Comparison of ENCODE assay signal across 15 mouse cellular contexts in the genomic region with DNA sequence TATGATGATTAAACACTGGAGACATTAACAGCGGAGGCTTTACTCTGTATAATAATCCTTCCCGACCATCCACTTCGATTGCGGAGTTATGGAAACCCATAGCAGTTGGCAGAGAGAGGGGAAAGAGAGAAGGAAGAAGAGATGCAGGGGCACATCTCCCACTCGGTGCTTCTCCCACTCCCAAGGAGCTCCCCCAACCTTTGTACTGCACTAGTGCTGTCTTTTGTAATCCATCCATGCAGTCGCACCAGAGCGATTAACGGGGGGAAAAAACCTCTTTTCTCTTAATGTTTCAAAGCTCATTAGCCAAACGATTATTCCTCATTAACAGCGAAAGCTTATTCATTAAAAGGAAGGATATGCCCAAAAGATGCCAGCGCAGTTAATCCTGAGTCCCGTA.
DNase-seq lines count a peak whose midpoint lies in the region; ATAC-seq and TF ChIP-seq lines count a peak whose summit lies in the region.
"Had no signal": no experiment of that assay in that cellular context is flagged by ENCODE, and none has a peak within 500 bp of the region (broad histone marks: within the 10 kb centered on the region; RNA-seq: fewer than 3 reads in every experiment).

No protein-coding gene starts in this region.

- peak overlapping the region; percentile 62 for H3K9ac ChIP-seq in forebrain, postnatal 0 days
- peak overlapping the region; percentile 83 for H3K9ac ChIP-seq in neural tube, embryonic 13.5 days
- H3K9ac ChIP-seq: heart, embryonic 13.5 days; liver, embryonic 12.5 days; stomach, embryonic 15.5 days had no signal

- no peak for TF ChIP-seq CTCF in forebrain, postnatal 0 days (IDR thresholded peaks at IDR 0.05; ENCODE audit: low read depth)

- peak overlapping the region; percentile 60 for H3K4me2 ChIP-seq in forebrain, postnatal 0 days (ENCODE audit: low read depth)
- peak overlapping the region; percentile 66 for H3K4me2 ChIP-seq in neural tube, embryonic 13.5 days
- H3K4me2 ChIP-seq: heart, embryonic 13.5 days; liver, embryonic 12.5 days; stomach, embryonic 15.5 days had no signal

- peak overlapping the region; percentile 46 for H3K4me3 ChIP-seq in forebrain, postnatal 0 days (ENCODE audit: low read depth, low read length)
- peak overlapping the region; percentile 52 for H3K4me3 ChIP-seq in neural tube, embryonic 13.5 days
- H3K4me3 ChIP-seq: heart, embryonic 13.5 days; liver, embryonic 12.5 days; stomach, embryonic 15.5 days had no signal

- peak; percentile 20 to 32 for DNase-seq in cerebellum, postnatal 14 days
- no peak for DNase-seq in cerebellum, postnatal 4 days (ENCODE audit: low spot score in 2 of 2)
- peak; percentile 2 to 4 for DNase-seq in left cerebral cortex, postnatal 14 days (ENCODE audit: low spot score in 2 of 2)
- no peak for DNase-seq in left cerebral cortex, adult 8-10 months (ENCODE audit: low spot score in 2 of 2)
- DNase-seq in forebrain, postnatal 0 days: peak; percentile 72
- DNase-seq in ovary, adult 18-20 months (ENCODE audit: low spot score): no peak
- no peak for DNase-seq in adrenal gland, adult 8-10 months
- DNase-seq: adrenal gland, postnatal 10 days; gastrocnemius, postnatal 36 days; kidney, adult 9 months; thymus, postnatal 36 days had no signal

- no peaks in the 10 kb centered on the region for H3K36me3 ChIP-seq in forebrain, postnatal 0 days (ENCODE audit: insufficient read depth)
- H3K36me3 ChIP-seq in neural tube, embryonic 13.5 days: no peaks in the 10 kb centered on the region
- H3K36me3 ChIP-seq: heart, embryonic 13.5 days; liver, embryonic 12.5 days; stomach, embryonic 15.5 days had no signal

- H3K4me1 ChIP-seq in forebrain, postnatal 0 days (ENCODE audit: insufficient read depth): no peaks in the 10 kb centered on the region
- H3K4me1 ChIP-seq in neural tube, embryonic 13.5 days (replicated peaks): peaks cover 40% of the 10 kb centered on the region
- H3K4me1 ChIP-seq: heart, embryonic 13.5 days; liver, embryonic 12.5 days; stomach, embryonic 15.5 days had no signal

- H3K27me3 ChIP-seq in forebrain, postnatal 0 days (ENCODE audit: insufficient read depth, low read length): no peaks in the 10 kb centered on the region
- no peaks in the 10 kb centered on the region for H3K27me3 ChIP-seq in neural tube, embryonic 13.5 days
- H3K27me3 ChIP-seq: heart, embryonic 13.5 days; liver, embryonic 12.5 days; stomach, embryonic 15.5 days had no signal

- intact Hi-C loops in left cerebral cortex, postnatal 14 days (cut with DNase I): loop anchor here (10.0 kb wide), 1 partner anchor 544 kb away; no protein-coding TSS in a partner anchor

- ATAC-seq in forebrain, postnatal 0 days: no peak
- ATAC-seq in neural tube, embryonic 13.5 days (ENCODE audit: low read depth): no peak
- ATAC-seq: liver, embryonic 12.5 days had no signal

- no peaks in the 10 kb centered on the region for H3K9me3 ChIP-seq in forebrain, postnatal 0 days (ENCODE audit: low read length)
- no peaks in the 10 kb centered on the region for H3K9me3 ChIP-seq in neural tube, embryonic 13.5 days
- H3K9me3 ChIP-seq: heart, embryonic 13.5 days; liver, embryonic 12.5 days; stomach, embryonic 15.5 days had no signal

- 15% methylated on average over 12 of the region's 12 CpGs for WGBS in forebrain, postnatal 0 days
- 44% methylated on average over 12 of the region's 12 CpGs for WGBS in neural tube, embryonic 13.5 days

- peak overlapping the region; percentile 89 for H3K27ac ChIP-seq in forebrain, postnatal 0 days (ENCODE audit: low read depth, low read length)
- peak overlapping the region; percentile 93 for H3K27ac ChIP-seq in neural tube, embryonic 13.5 days (replicated peaks)
- H3K27ac ChIP-seq: heart, embryonic 13.5 days; liver, embryonic 12.5 days; stomach, embryonic 15.5 days had no signal

Comparison
In these comparisons a context has a peak if more than half of its experiments do, and no peak if none do; other contexts are left out.
1. DNase-seq: peak in cerebellum, postnatal 14 days (2 of 2), left cerebral cortex, postnatal 14 days (2 of 2) and forebrain, postnatal 0 days (single experiment); none in cerebellum, postnatal 4 days (0 of 2), left cerebral cortex, adult 8-10 months (0 of 2), ovary, adult 18-20 months (single experiment) and adrenal gland, adult 8-10 months (single experiment).